ENCODE assay signal across 9 mouse cellular contexts in genomic region chr11:46089081-46089713, GRCm38 (mm10). TPM values are rescaled to one million over a fixed set of nuclear protein-coding genes. Genes with fewer than 3 reads are reported as not detected.
DNase-seq lines count a peak whose midpoint lies in the region; ATAC-seq and TF ChIP-seq lines count a peak whose summit lies in the region.
"Had no signal": no experiment of that assay in that cellular context is flagged by ENCODE, and none has a peak within 500 bp of the region (broad histone marks: within the 10 kb centered on the region; RNA-seq: fewer than 3 reads in every experiment).

No protein-coding gene starts in this region.

- H3K4me3 ChIP-seq in heart, adult 2 months: no peak overlapping the region
- H3K4me3 ChIP-seq in neural tube, embryonic 15.5 days (replicated peaks): no peak overlapping the region
- H3K4me3 ChIP-seq in limb, embryonic 12.5 days (replicated peaks): no peak overlapping the region
- H3K4me3 ChIP-seq in stomach, embryonic 15.5 days (replicated peaks): no peak overlapping the region

- no peak for TF ChIP-seq POLR2A in heart, adult 2 months (IDR thresholded peaks at IDR 0.05; ENCODE audit: insufficient read depth, low read depth, low read length)

- peaks cover 29% of the 10 kb centered on the region for H3K4me1 ChIP-seq in heart, adult 2 months (ENCODE audit: control insufficient read depth, insufficient read depth, low read length)
- peaks cover 17% of the 10 kb centered on the region for H3K4me1 ChIP-seq in neural tube, embryonic 15.5 days
- peaks cover 21% of the 10 kb centered on the region for H3K4me1 ChIP-seq in limb, embryonic 12.5 days (replicated peaks)
- H3K4me1 ChIP-seq in stomach, embryonic 15.5 days: peaks cover 23% of the 10 kb centered on the region

- 42% methylated on average over 4 of the region's 4 CpGs for WGBS in heart, adult 2 months
- WGBS in neural tube, embryonic 15.5 days: 90% methylated on average over 4 of the region's 4 CpGs
- 74% methylated on average over 4 of the region's 4 CpGs for WGBS in limb, embryonic 12.5 days
- WGBS in stomach, embryonic 15.5 days: 58% methylated on average over 4 of the region's 4 CpGs

- H3K9ac ChIP-seq in heart, adult 2 months (ENCODE audit: low read depth, low read length): no peak overlapping the region
- H3K9ac ChIP-seq in neural tube, embryonic 15.5 days (replicated peaks): no peak overlapping the region
- H3K9ac ChIP-seq in limb, embryonic 12.5 days (replicated peaks): no peak overlapping the region
- no peak overlapping the region for H3K9ac ChIP-seq in stomach, embryonic 15.5 days

- ATAC-seq in neural tube, embryonic 15.5 days (ENCODE audit: low FRiP score): no peak
- ATAC-seq in limb, embryonic 12.5 days (ENCODE audit: insufficient number of reproducible peaks, insufficient read depth, low FRiP score, low TSS enrichment, low read depth): no peak
- peak; percentile 40; the same call in 1 of the 2 replicates for ATAC-seq in stomach, embryonic 15.5 days (ENCODE audit: insufficient read depth, low FRiP score, low read depth)
- ATAC-seq: forebrain, embryonic 16.5 days had no signal

- TF ChIP-seq CTCF in heart, adult 2 months (IDR thresholded peaks at IDR 0.05): no peak

- no peaks in the 10 kb centered on the region for H3K9me3 ChIP-seq in neural tube, embryonic 15.5 days (replicated peaks)
- H3K9me3 ChIP-seq in limb, embryonic 12.5 days: no peaks in the 10 kb centered on the region
- no peaks in the 10 kb centered on the region for H3K9me3 ChIP-seq in stomach, embryonic 15.5 days

- DNase-seq in heart, adult 2 months: no peak
- DNase-seq in heart, postnatal 4 days: no peak
- DNase-seq in neural tube, embryonic 10.5 days (ENCODE audit: extremely low spot score, low spot score): peak; percentile 32
- DNase-seq in thymus, postnatal 10 days (ENCODE audit: low spot score in 2 of 2): no peak
- no peak for DNase-seq in cerebellum, adult 11-12 months

- H3K36me3 ChIP-seq in heart, adult 2 months (ENCODE audit: control insufficient read depth, insufficient read depth, low read length): peaks cover 23% of the 10 kb centered on the region
- no peaks in the 10 kb centered on the region; the same call in 1 of the 2 replicates for H3K36me3 ChIP-seq in neural tube, embryonic 15.5 days
- peaks cover 9% of the 10 kb centered on the region; the same call in 1 of the 2 replicates for H3K36me3 ChIP-seq in limb, embryonic 12.5 days
- H3K36me3 ChIP-seq in stomach, embryonic 15.5 days: no peaks in the 10 kb centered on the region

- H3K79me2 ChIP-seq in heart, adult 2 months (replicated peaks; ENCODE audit: control insufficient read depth, insufficient read depth, low read length): no peaks in the 10 kb centered on the region; the same call in 1 of the 2 replicates

- peak overlapping the region; percentile 47 for H3K27ac ChIP-seq in heart, adult 2 months
- H3K27ac ChIP-seq in neural tube, embryonic 15.5 days (replicated peaks): no peak overlapping the region
- H3K27ac ChIP-seq in limb, embryonic 12.5 days: peak overlapping the region; percentile 53; the same call in 1 of the 2 replicates
- H3K27ac ChIP-seq in stomach, embryonic 15.5 days: peak overlapping the region; percentile 71

- no peaks in the 10 kb centered on the region for H3K27me3 ChIP-seq in heart, adult 2 months (ENCODE audit: control insufficient read depth, insufficient read depth, low read length)
- no peaks in the 10 kb centered on the region for H3K27me3 ChIP-seq in neural tube, embryonic 15.5 days (replicated peaks)
- no peaks in the 10 kb centered on the region for H3K27me3 ChIP-seq in limb, embryonic 12.5 days
- H3K27me3 ChIP-seq in stomach, embryonic 15.5 days (replicated peaks): no peaks in the 10 kb centered on the region

- no peak for TF ChIP-seq EP300 in heart, adult 2 months (IDR thresholded peaks at IDR 0.05; ENCODE audit: insufficient read depth, low read depth, low read length)

- H3K4me2 ChIP-seq in neural tube, embryonic 15.5 days: no peak overlapping the region
- no peak overlapping the region for H3K4me2 ChIP-seq in limb, embryonic 12.5 days
- H3K4me2 ChIP-seq in stomach, embryonic 15.5 days: no peak overlapping the region

- intact Hi-C loops in heart, adult 2 months (cut with DNase I): no loop called here

RNA-seq across cellular contexts. Expression of gene Adam19, which starts 33.4 kb away (rescaled TPM):
- 10 to 100 TPM; 21.9 to 63.9 TPM for total RNA-seq in heart, adult 2 months (2021)
- 17.7 and 32.1 TPM in 2 replicates for polyA plus RNA-seq in heart, adult 2 months (2012; rRNA removed)
- 100 to 1,000 TPM; 161 to 163 TPM for total RNA-seq in heart, postnatal 4 days (2021)
- polyA plus RNA-seq in neural tube, embryonic 15.5 days (2015; fragmentation: Nextera tagmentation; extraction: Ambion mirVana): 13.7 and 16.8 TPM in 2 replicates
- 15.6 TPM in 2 replicates for polyA plus RNA-seq in limb, embryonic 12.5 days (2016; fragmentation: Nextera tagmentation; extraction: Ambion mirVana)
- 17.1 and 20.4 TPM in 2 replicates for polyA plus RNA-seq in stomach, embryonic 15.5 days (2015; fragmentation: Nextera tagmentation; extraction: Ambion mirVana)

RNA-seq across cellular contexts. Expression of gene Gm12166, which starts 37.1 kb away (rescaled TPM):
- total RNA-seq in heart, adult 2 months (2021): 1 to 10 TPM; 1.2 to 1.6 TPM
- 4.4 and 4.6 TPM in 2 replicates for polyA plus RNA-seq in heart, adult 2 months (2012; rRNA removed)
- 1 to 10 TPM; 2.7 to 4.0 TPM for total RNA-seq in heart, postnatal 4 days (2021)
- 4.5 and 6.6 TPM in 2 replicates for polyA plus RNA-seq in neural tube, embryonic 15.5 days (2015; fragmentation: Nextera tagmentation; extraction: Ambion mirVana)
- polyA plus RNA-seq in limb, embryonic 12.5 days (2016; fragmentation: Nextera tagmentation; extraction: Ambion mirVana): 2.9 and 3.4 TPM in 2 replicates
- polyA plus RNA-seq in stomach, embryonic 15.5 days (2015; fragmentation: Nextera tagmentation; extraction: Ambion mirVana): 5.5 and 11.1 TPM in 2 replicates
